Mouse (Mus musculus): ENCODE results near the gene Apela.

DNA sequence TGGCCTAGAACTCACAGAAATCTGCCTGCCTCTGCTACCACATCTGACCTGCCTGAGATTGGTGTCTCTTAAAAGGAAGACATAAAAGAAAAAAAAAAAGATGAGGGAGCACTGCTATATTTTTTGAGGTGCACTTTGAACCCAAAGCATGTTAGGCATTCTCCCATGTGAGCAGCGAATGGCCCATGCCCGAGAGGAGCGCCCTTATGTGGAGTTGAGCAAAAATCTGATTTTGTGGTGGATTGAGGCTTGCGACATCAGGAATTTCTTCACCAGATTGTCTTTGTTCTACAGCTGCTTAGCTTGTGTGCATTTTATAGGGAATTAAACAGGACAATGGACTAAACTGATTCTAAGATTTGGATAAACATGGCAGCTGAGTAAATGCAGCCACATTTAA lies 10.1 kb upstream of the Apela start:
- no peak for TF ChIP-seq TAL1 (IDR thresholded peaks at IDR 0.05; ENCODE audit: low read length)
- TF ChIP-seq GATA1 (IDR thresholded peaks at IDR 0.05; ENCODE audit: low read length), result no peak

Measured in erythroblast, embryonic 14.5 days (primary cell).